ENCODE assay signal across 7 mouse cellular contexts in the genomic region with DNA sequence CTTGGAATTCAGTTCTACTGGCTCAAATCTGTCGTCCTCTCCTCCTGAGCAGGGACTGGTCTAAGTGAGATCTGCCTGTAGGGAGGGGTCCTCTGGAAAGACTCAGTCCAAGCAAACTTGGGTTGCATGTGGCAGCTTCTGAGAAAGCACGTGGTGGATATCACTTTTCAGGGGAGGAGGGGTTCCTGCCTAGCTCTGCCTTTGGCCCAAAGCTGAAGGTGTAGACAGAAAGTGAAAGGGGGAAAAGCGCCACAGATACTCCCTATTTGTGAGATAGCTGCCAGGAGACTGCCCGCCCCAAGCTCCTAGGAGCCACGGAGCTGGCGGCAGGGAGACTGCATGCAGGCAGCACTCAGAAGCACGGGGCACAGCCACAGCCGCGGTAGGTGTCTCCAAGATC. TPM values are rescaled to one million over a fixed set of nuclear protein-coding genes. Genes with fewer than 3 reads are reported as not detected.
DNase-seq lines count a peak whose midpoint lies in the region; ATAC-seq and TF ChIP-seq lines count a peak whose summit lies in the region.

No protein-coding gene starts in this region.

- no peak for DNase-seq in thymus, adult 2 months
- DNase-seq in thymus, postnatal 0 days (ENCODE audit: low spot score), result no peak
- DNase-seq in liver, embryonic 13.5 days, result no peak
- no peak for DNase-seq in retina, embryonic 14.5 days (ENCODE audit: low spot score)
- DNase-seq in frontal cortex, adult 2 months (ENCODE audit: extremely low spot score in 1 of 2, low spot score in 1 of 2), result no peak
- no peak for DNase-seq in adipocyte (ENCODE audit: low spot score)

- H3K36me3 ChIP-seq in thymus, adult 2 months (ENCODE audit: control insufficient read depth, insufficient read depth, low read length), result no peaks in the 10 kb centered on the region
- H3K36me3 ChIP-seq in liver, embryonic 13.5 days, result no peaks in the 10 kb centered on the region

- TF ChIP-seq CTCF in thymus, adult 2 months (IDR thresholded peaks at IDR 0.05; ENCODE audit: borderline replicate concordance, control insufficient read depth, extremely low read depth, insufficient read depth, low read length, poor library complexity), result no peak

- H3K9me3 ChIP-seq in liver, embryonic 13.5 days (replicated peaks), result no peaks in the 10 kb centered on the region

- peak; percentile 23; the same call in 1 of the 2 replicates for ATAC-seq in granulocyte monocyte progenitor cell, adult 5-6 weeks (replicated peaks; ENCODE audit: poor library complexity, severe bottlenecking)
- no peak for ATAC-seq in liver, embryonic 13.5 days (ENCODE audit: low read depth)

- H3K27ac ChIP-seq in thymus, adult 2 months (ENCODE audit: control insufficient read depth, insufficient read depth, low read length), result no peak overlapping the region
- no peak overlapping the region for H3K27ac ChIP-seq in liver, embryonic 13.5 days

- peak overlapping the region; percentile 27 for H3K4me3 ChIP-seq in thymus, adult 2 months (ENCODE audit: control insufficient read depth, insufficient read depth, low read length)
- H3K4me3 ChIP-seq in liver, embryonic 13.5 days (replicated peaks), result no peak overlapping the region

- no peak for TF ChIP-seq POLR2A in thymus, adult 2 months (IDR thresholded peaks at IDR 0.05; ENCODE audit: control insufficient read depth, extremely low read depth, insufficient read depth, low read length, poor library complexity)

- WGBS in thymus, adult 2 months, result 6% methylated on average over 9 of the region's 9 CpGs
- WGBS in liver, embryonic 13.5 days (ENCODE audit: insufficient replicate concordance), result 5% methylated on average over 9 of the region's 9 CpGs

- no peaks in the 10 kb centered on the region for H3K27me3 ChIP-seq in thymus, adult 2 months (ENCODE audit: control insufficient read depth, insufficient read depth, low read length)
- peaks cover 23% of the 10 kb centered on the region for H3K27me3 ChIP-seq in liver, embryonic 13.5 days

- H3K9ac ChIP-seq in liver, embryonic 13.5 days, result no peak overlapping the region

- H3K4me1 ChIP-seq in thymus, adult 2 months (replicated peaks; ENCODE audit: control insufficient read depth, insufficient read depth, low read length), result 0 out of 2 replicates have a peak, but pooled peaks cover 4% of the 10 kb centered on the region
- no peaks in the 10 kb centered on the region for H3K4me1 ChIP-seq in liver, embryonic 13.5 days (replicated peaks)

- peak overlapping the region; percentile 25; the same call in 1 of the 2 replicates for H3K4me2 ChIP-seq in liver, embryonic 13.5 days

RNA-seq across cellular contexts. Expression of gene Ciita, which starts 9.6 kb away (rescaled TPM):
- polyA plus RNA-seq in thymus, adult 2 months (2012; rRNA removed), result 30.1 and 31.5 TPM in 2 replicates
- 21.1 and 22.6 TPM in 2 replicates for polyA plus RNA-seq in thymus, postnatal 0 days (2015; fragmentation: Nextera tagmentation; extraction: Ambion mirVana)
- 2.3 TPM in 1 of 2 replicates, not detected in the other for total RNA-seq in granulocyte monocyte progenitor cell, adult 5-6 weeks (2014; fragmentation: Nextera tagmentation)
- total RNA-seq in granulocyte monocyte progenitor cell, adult 5-6 weeks (2017), result 0.09 and 0.52 TPM in 2 replicates
- 0.02 and 0.05 TPM in 2 replicates for polyA plus RNA-seq in liver, embryonic 13.5 days (2015; fragmentation: Nextera tagmentation; extraction: Ambion mirVana)
- 0.08 and 0.13 TPM in 2 replicates for polyA plus RNA-seq in frontal cortex, adult 2 months (2012; rRNA removed)

RNA-seq across cellular contexts. Expression of gene Tvp23a, which starts 42.3 kb away (rescaled TPM):
- 3.2 and 3.7 TPM in 2 replicates for polyA plus RNA-seq in thymus, adult 2 months (2012; rRNA removed)
- polyA plus RNA-seq in thymus, postnatal 0 days (2015; fragmentation: Nextera tagmentation; extraction: Ambion mirVana), result 3.1 and 3.6 TPM in 2 replicates
- total RNA-seq in granulocyte monocyte progenitor cell, adult 5-6 weeks (2014; fragmentation: Nextera tagmentation), result not detected in 2 replicates
- total RNA-seq in granulocyte monocyte progenitor cell, adult 5-6 weeks (2017), result not detected in 2 replicates
- 0.81 and 0.92 TPM in 2 replicates for polyA plus RNA-seq in liver, embryonic 13.5 days (2015; fragmentation: Nextera tagmentation; extraction: Ambion mirVana)
- 27.4 and 32.4 TPM in 2 replicates for polyA plus RNA-seq in frontal cortex, adult 2 months (2012; rRNA removed)

RNA-seq across cellular contexts. Expression of gene Dexi, which starts 53.4 kb away (rescaled TPM):
- polyA plus RNA-seq in thymus, adult 2 months (2012; rRNA removed), result 122 and 146 TPM in 2 replicates
- 27.0 and 35.2 TPM in 2 replicates for polyA plus RNA-seq in thymus, postnatal 0 days (2015; fragmentation: Nextera tagmentation; extraction: Ambion mirVana)
- total RNA-seq in granulocyte monocyte progenitor cell, adult 5-6 weeks (2014; fragmentation: Nextera tagmentation), result 4.9 and 7.5 TPM in 2 replicates
- 3.1 and 7.5 TPM in 2 replicates for total RNA-seq in granulocyte monocyte progenitor cell, adult 5-6 weeks (2017)
- 3.0 and 3.5 TPM in 2 replicates for polyA plus RNA-seq in liver, embryonic 13.5 days (2015; fragmentation: Nextera tagmentation; extraction: Ambion mirVana)
- polyA plus RNA-seq in frontal cortex, adult 2 months (2012; rRNA removed), result 65.7 and 77.7 TPM in 2 replicates

RNA-seq across cellular contexts. Expression of gene Clec16a, which starts 55.7 kb away (rescaled TPM):
- 25.2 and 30.1 TPM in 2 replicates for polyA plus RNA-seq in thymus, adult 2 months (2012; rRNA removed)
- polyA plus RNA-seq in thymus, postnatal 0 days (2015; fragmentation: Nextera tagmentation; extraction: Ambion mirVana), result 38.5 and 50.7 TPM in 2 replicates
- 14.3 and 17.9 TPM in 2 replicates for total RNA-seq in granulocyte monocyte progenitor cell, adult 5-6 weeks (2014; fragmentation: Nextera tagmentation)
- 15.2 and 19.6 TPM in 2 replicates for total RNA-seq in granulocyte monocyte progenitor cell, adult 5-6 weeks (2017)
- 12.8 and 14.1 TPM in 2 replicates for polyA plus RNA-seq in liver, embryonic 13.5 days (2015; fragmentation: Nextera tagmentation; extraction: Ambion mirVana)
- 44.2 and 48.6 TPM in 2 replicates for polyA plus RNA-seq in frontal cortex, adult 2 months (2012; rRNA removed)

Comparison
In these comparisons a context has a peak if more than half of its experiments do, and no peak if none do; other contexts are left out.
1. RNA of gene Ciita, which starts 9.6 kb away (polyA plus RNA-seq): 30.1 to 31.5 TPM in thymus, adult 2 months and 21.1 to 22.6 TPM in thymus, postnatal 0 days; 0.08 to 0.13 TPM in frontal cortex, adult 2 months and 0.02 to 0.05 TPM in liver, embryonic 13.5 days; every median in the first group is over 10 times any median in the second.